Mouse (Mus musculus) myocyte (in vitro differentiated cells): ENCODE data around the gene 4921524J17Rik. TPM values are rescaled to one million over a fixed set of nuclear protein-coding genes. Genes with fewer than 3 reads are reported as not detected.

Experiments
- H3K27me3 ChIP-seq: one replicate; pipeline ENCODE4 v1.6.1; 2011; ENCODE audit not compliant: control insufficient read depth, insufficient read depth, insufficient read length
- H3K36me3 ChIP-seq: one replicate; pipeline ENCODE4 v1.6.1; 2011; ENCODE audit not compliant: control insufficient read depth, insufficient read depth
- H3K4me2 ChIP-seq: one replicate; pipeline ENCODE4 v1.6.1; 2011; ENCODE audit warnings: low read depth, control low read depth
- H3K4me3 ChIP-seq: one replicate; pipeline ENCODE4 v1.5.1; 2011; ENCODE audit warnings: mild to moderate bottlenecking, control low read depth, moderate library complexity
- H3K79me2 ChIP-seq: one replicate; pipeline ENCODE4 v1.6.1; 2011; ENCODE audit not compliant: control insufficient read depth, insufficient read depth
- H3ac ChIP-seq: one replicate; pipeline ENCODE4 v1.6.1; 2011; ENCODE audit not compliant: control insufficient read depth, insufficient read length
- CEBPB ChIP-seq: IDR thresholded peaks from 2 replicates; pipeline ENCODE4 v1.6.1; 2011; ENCODE audit warnings: mild to moderate bottlenecking, moderate library complexity; ENCODE audit not compliant: poor library complexity, insufficient read depth, severe bottlenecking
- E2F4 ChIP-seq: IDR thresholded peaks from one replicate; pipeline ENCODE4 v1.6.1; 2011; ENCODE audit warnings: mild to moderate bottlenecking, control low read depth, moderate library complexity; ENCODE audit not compliant: insufficient read depth
- MAX ChIP-seq: IDR thresholded peaks from one replicate; pipeline ENCODE4 v1.6.1; 2011; ENCODE audit warnings: low read depth, mild to moderate bottlenecking, control low read depth
- MYOD1 ChIP-seq, 3 experiments: IDR thresholded peaks; one replicate each; pipeline ENCODE4 v1.6.1; 2011; ENCODE audit warnings: control low read depth in 2 of 3, low read depth in 2 of 3, mild to moderate bottlenecking in 2 of 3, moderate library complexity in 1 of 3; ENCODE audit not compliant: insufficient read length in 2 of 3, control insufficient read depth in 1 of 3
- MYOG ChIP-seq, 3 experiments: IDR thresholded peaks; one replicate each; pipeline ENCODE4 v1.6.1; 2011; ENCODE audit warnings: control low read depth in 2 of 3, low read depth in 2 of 3, mild to moderate bottlenecking in 2 of 3; ENCODE audit not compliant: insufficient read length in 2 of 3, control insufficient read depth in 1 of 3, insufficient read depth in 1 of 3
- POLR2A ChIP-seq: IDR thresholded peaks from one replicate; pipeline ENCODE4 v1.6.1; 2011; ENCODE audit warnings: low read depth, mild to moderate bottlenecking, control low read depth, moderate library complexity; ENCODE audit not compliant: insufficient read length
- POLR2AphosphoS2 ChIP-seq: IDR thresholded peaks from one replicate; pipeline ENCODE4 v1.6.1; 2011; ENCODE audit warnings: low read depth, control low read depth; ENCODE audit not compliant: insufficient read length
- REST ChIP-seq: IDR thresholded peaks from one replicate; pipeline ENCODE4 v1.6.1; 2011; ENCODE audit warnings: mild to moderate bottlenecking, control low read depth, moderate library complexity; ENCODE audit not compliant: insufficient read depth, insufficient read length
- SRF ChIP-seq: IDR thresholded peaks from one replicate; pipeline ENCODE4 v1.6.1; 2011; ENCODE audit warnings: low read depth; ENCODE audit not compliant: control insufficient read depth, insufficient read length
- TCF12 ChIP-seq: IDR thresholded peaks from one replicate; pipeline ENCODE4 v1.6.1; 2011; ENCODE audit warnings: mild to moderate bottlenecking, control low read depth; ENCODE audit not compliant: poor library complexity, insufficient read depth, severe bottlenecking
- TCF3 ChIP-seq: IDR thresholded peaks from one replicate; pipeline ENCODE4 v1.6.1; 2011; ENCODE audit warnings: low read depth, control low read depth; ENCODE audit not compliant: insufficient read length
- USF1 ChIP-seq: IDR thresholded peaks from one replicate; pipeline ENCODE4 v1.6.1; 2011; ENCODE audit warnings: low read depth, mild to moderate bottlenecking, control low read depth, moderate library complexity
- polyA plus RNA-seq: library from polyadenylated mRNA; unstranded; fragments of >200 nt; fragmentation: generic; extraction: Trizol; gene quantifications from one replicate; pipeline ENCODE4 v1.2.1, GENCODE M21; 2012; ENCODE audit warnings: missing spikeins

4921524J17Rik gene
- polyA plus RNA-seq, 1 experiment = 12.3 TPM

DNA sequence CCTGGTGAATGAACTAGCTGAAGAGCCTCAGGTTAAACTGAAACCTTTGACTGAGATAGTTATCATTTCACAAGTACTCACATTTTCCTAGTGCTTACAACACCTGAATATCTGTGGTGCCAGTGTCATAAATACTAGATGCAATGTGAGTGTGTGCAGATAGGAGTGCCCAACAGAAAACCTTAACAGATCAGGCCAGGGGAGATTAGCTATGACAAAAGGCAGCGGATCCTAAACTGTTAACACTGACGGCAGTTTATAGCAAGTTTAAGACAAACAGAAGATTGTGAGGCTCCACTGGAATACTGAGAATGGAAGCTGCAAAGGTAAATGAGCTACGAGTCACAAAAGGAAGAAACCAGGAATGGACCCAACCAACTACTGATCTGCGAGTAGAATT, 5.6 kb downstream of the 4921524J17Rik start:
- H3K4me3 ChIP-seq = no peak overlapping the region
- H3K79me2 ChIP-seq = peaks cover 92% of the 10 kb centered on the region
- no peak for TF ChIP-seq CEBPB
- TF ChIP-seq MYOG (IDR thresholded peaks at IDR 0.05; ENCODE audit: control insufficient read depth in 1 of 3, insufficient read depth in 1 of 3, insufficient read length in 2 of 3, low read depth in 2 of 3) = no peak
- no peak for TF ChIP-seq MAX
- TF ChIP-seq USF1 = no peak
- no peak for TF ChIP-seq REST
- TF ChIP-seq TCF12 = no peak
- no peak for TF ChIP-seq TCF3
- H3K4me2 ChIP-seq = no peak overlapping the region
- no peak overlapping the region for H3ac ChIP-seq
- H3K36me3 ChIP-seq = peaks cover 5% of the 10 kb centered on the region
- no peaks in the 10 kb centered on the region for H3K27me3 ChIP-seq

DNA sequence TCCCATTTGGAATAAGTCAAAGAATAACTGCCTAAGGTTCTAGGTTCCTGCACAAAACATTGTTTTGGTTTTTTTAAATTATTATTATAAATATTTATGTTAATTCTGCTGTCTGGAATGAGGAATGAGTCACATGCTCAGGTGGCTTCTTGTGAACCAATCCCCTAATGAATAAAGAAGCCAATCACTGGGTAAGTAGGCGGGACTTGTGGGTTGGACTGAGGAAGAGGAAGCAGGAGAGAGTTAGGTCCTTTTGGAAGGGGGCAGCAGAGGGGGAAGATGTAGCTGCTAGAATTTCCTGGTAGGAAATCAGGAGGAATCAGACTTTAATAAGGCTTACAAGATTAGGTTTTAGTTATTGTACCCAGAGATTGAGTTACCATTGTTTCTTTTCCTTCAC, 11.3 kb downstream of the 4921524J17Rik start:
- no peak overlapping the region for H3ac ChIP-seq
- no peak overlapping the region for H3K4me2 ChIP-seq
- H3K79me2 ChIP-seq = peaks cover 70% of the 10 kb centered on the region
- no peak overlapping the region for H3K4me3 ChIP-seq
- H3K36me3 ChIP-seq = peaks cover 10% of the 10 kb centered on the region
- TF ChIP-seq USF1 = no peak
- no peak for TF ChIP-seq REST
- TF ChIP-seq MYOG (IDR thresholded peaks at IDR 0.05; ENCODE audit: control insufficient read depth in 1 of 3, insufficient read depth in 1 of 3, insufficient read length in 2 of 3, low read depth in 2 of 3) = no peak
- no peak for TF ChIP-seq POLR2A
- no peak for TF ChIP-seq CEBPB
- TF ChIP-seq TCF12 = no peak
- no peak for TF ChIP-seq MAX
- no peak for TF ChIP-seq TCF3
- no peak for TF ChIP-seq POLR2AphosphoS2
- no peaks in the 10 kb centered on the region for H3K27me3 ChIP-seq

GRCm38 (mm10) chr8:85408526-85408925, 24.1 kb downstream of the 4921524J17Rik start:
- Histone ChIP-seq H3K79me2 (peaks cover 4% of the 10 kb centered on the region), H3ac (no peak overlapping the region), H3K4me2 (peak overlapping the region; percentile 16), H3K27me3 (no peaks in the 10 kb centered on the region), H3K36me3 (peaks cover 15% of the 10 kb centered on the region), H3K4me3 (no peak overlapping the region)
- TF ChIP-seq CEBPB (no peak), E2F4 (no peak), MAX (no peak), SRF (no peak), POLR2AphosphoS2 (no peak)

GRCm38 (mm10) chr8:85408053-85408505, 24.6 kb downstream of the 4921524J17Rik start:
- no peak for TF ChIP-seq MAX
- TF ChIP-seq E2F4 = no peak
- TF ChIP-seq POLR2AphosphoS2 = no peak
- no peak for TF ChIP-seq POLR2A
- no peak for TF ChIP-seq USF1
- TF ChIP-seq TCF12 = no peak
- TF ChIP-seq SRF = no peak
- TF ChIP-seq CEBPB = no peak
- TF ChIP-seq REST = no peak
- TF ChIP-seq TCF3 = no peak
- TF ChIP-seq MYOD1 (IDR thresholded peaks at IDR 0.05; ENCODE audit: control insufficient read depth in 1 of 3, insufficient read length in 2 of 3, low read depth in 2 of 3) = no peak
- TF ChIP-seq MYOG (IDR thresholded peaks at IDR 0.05; ENCODE audit: control insufficient read depth in 1 of 3, insufficient read depth in 1 of 3, insufficient read length in 2 of 3, low read depth in 2 of 3) = no peak
- no peak overlapping the region for H3ac ChIP-seq
- H3K4me2 ChIP-seq = peak overlapping the region; percentile 16
- no peaks in the 10 kb centered on the region for H3K79me2 ChIP-seq
- no peaks in the 10 kb centered on the region for H3K27me3 ChIP-seq
- H3K4me3 ChIP-seq = no peak overlapping the region
- H3K36me3 ChIP-seq = peaks cover 12% of the 10 kb centered on the region

- Histone ChIP-seq H3K27me3 (no peaks in the 10 kb centered on the region), H3K36me3 (peaks cover 11% of the 10 kb centered on the region), H3K4me2 (no peak overlapping the region), H3ac (no peak overlapping the region), H3K79me2 (no peaks in the 10 kb centered on the region), H3K4me3 (no peak overlapping the region)
- TF ChIP-seq MAX (no peak), CEBPB (no peak), REST (no peak), E2F4 (no peak), TCF12 (no peak), SRF (no peak), TCF3 (no peak), USF1 (no peak), POLR2A (no peak), MYOD1 (IDR thresholded peaks at IDR 0.05; ENCODE audit: control insufficient read depth in 1 of 3, insufficient read length in 2 of 3, low read depth in 2 of 3) (no peak)
Measured at GRCm38 (mm10) chr8:85405961-85406360, 26.7 kb downstream of the 4921524J17Rik start.
